ENCODE assay signal across 10 mouse cellular contexts in genomic region chr6:113281676-113282075, GRCm38 (mm10). TPM values are rescaled to one million over a fixed set of nuclear protein-coding genes. Genes with fewer than 3 reads are reported as not detected.
DNase-seq lines count a peak whose midpoint lies in the region; ATAC-seq and TF ChIP-seq lines count a peak whose summit lies in the region.
"Had no signal": no experiment of that assay in that cellular context is flagged by ENCODE, and none has a peak within 500 bp of the region (broad histone marks: within the 10 kb centered on the region; RNA-seq: fewer than 3 reads in every experiment).

No protein-coding gene starts in this region.

- no peak for DNase-seq in hindbrain, embryonic 11.5 days (ENCODE audit: low spot score)
- no peak for DNase-seq in hindbrain, embryonic 10.5 days (ENCODE audit: low spot score)
- no peak for DNase-seq in right cerebral cortex, postnatal 4 days
- DNase-seq in heart, postnatal 14 days, result no peak
- DNase-seq in gastrocnemius, adult 8-10 months (ENCODE audit: low spot score in 2 of 2), result no peak
- DNase-seq: thymus, postnatal 36 days had no signal

- H3K9me3 ChIP-seq in hindbrain, embryonic 11.5 days (ENCODE audit: control insufficient read depth, low read length), result no peaks in the 10 kb centered on the region
- H3K9me3 ChIP-seq in hindbrain, embryonic 10.5 days, result no peaks in the 10 kb centered on the region
- no peaks in the 10 kb centered on the region for H3K9me3 ChIP-seq in E14TG2a.4 (ENCODE audit: low read length)
- no peaks in the 10 kb centered on the region for H3K9me3 ChIP-seq in forebrain, embryonic 16.5 days (ENCODE audit: control insufficient read depth, low read length)
- H3K9me3 ChIP-seq in limb, embryonic 12.5 days, result no peaks in the 10 kb centered on the region
- H3K9me3 ChIP-seq: liver, embryonic 15.5 days had no signal

- intact Hi-C loops in heart, postnatal 14 days (cut with DNase I), result no loop called here

- 68% methylated on average over 6 of the region's 6 CpGs for WGBS in hindbrain, embryonic 11.5 days
- WGBS in hindbrain, embryonic 10.5 days, result 62% methylated on average over 6 of the region's 6 CpGs
- 65% methylated on average over 6 of the region's 6 CpGs for WGBS in forebrain, embryonic 16.5 days
- WGBS in limb, embryonic 12.5 days, result 62% methylated on average over 6 of the region's 6 CpGs

- H3K4me1 ChIP-seq in hindbrain, embryonic 11.5 days (replicated peaks; ENCODE audit: control insufficient read depth, insufficient read depth, low read length), result peaks cover 3% of the 10 kb centered on the region
- H3K4me1 ChIP-seq in hindbrain, embryonic 10.5 days (replicated peaks), result peaks cover 27% of the 10 kb centered on the region
- peaks cover 44% of the 10 kb centered on the region for H3K4me1 ChIP-seq in E14TG2a.4 (replicated peaks; ENCODE audit: low read depth, low read length)
- H3K4me1 ChIP-seq in forebrain, embryonic 16.5 days (replicated peaks; ENCODE audit: control insufficient read depth, insufficient read depth, low read length), result peaks cover 15% of the 10 kb centered on the region
- H3K4me1 ChIP-seq in limb, embryonic 12.5 days (replicated peaks), result peaks cover 11% of the 10 kb centered on the region
- H3K4me1 ChIP-seq: liver, embryonic 15.5 days had no signal

- H3K4me2 ChIP-seq in hindbrain, embryonic 11.5 days (replicated peaks; ENCODE audit: low read depth, low read length), result no peak overlapping the region
- H3K4me2 ChIP-seq in forebrain, embryonic 16.5 days (ENCODE audit: low read length), result peak overlapping the region; percentile 46; the same call in 1 of the 2 replicates
- no peak overlapping the region for H3K4me2 ChIP-seq in limb, embryonic 12.5 days
- H3K4me2 ChIP-seq: liver, embryonic 15.5 days had no signal

- peak; percentile 52; the same call in 1 of the 2 replicates for ATAC-seq in hindbrain, embryonic 11.5 days (ENCODE audit: low FRiP score)
- 0 out of 2 replicates have a peak, but pooled peaks have one; percentile 9 for ATAC-seq in forebrain, embryonic 16.5 days
- ATAC-seq in limb, embryonic 12.5 days (ENCODE audit: insufficient number of reproducible peaks, insufficient read depth, low FRiP score, low TSS enrichment, low read depth), result 0 out of 2 replicates have a peak, but pooled peaks have one; percentile 18

- 0 out of 2 replicates have a peak, but pooled peaks cover 2% of the 10 kb centered on the region for H3K36me3 ChIP-seq in hindbrain, embryonic 11.5 days (ENCODE audit: control insufficient read depth, insufficient read depth, low read length)
- peaks cover 41% of the 10 kb centered on the region for H3K36me3 ChIP-seq in hindbrain, embryonic 10.5 days
- H3K36me3 ChIP-seq in E14TG2a.4 (ENCODE audit: insufficient read depth, low read length), result peaks cover 47% of the 10 kb centered on the region
- peaks cover 6% of the 10 kb centered on the region for H3K36me3 ChIP-seq in forebrain, embryonic 16.5 days (ENCODE audit: control insufficient read depth, insufficient read depth)
- H3K36me3 ChIP-seq in limb, embryonic 12.5 days, result peaks cover 34% of the 10 kb centered on the region
- H3K36me3 ChIP-seq: liver, embryonic 15.5 days had no signal

- no peak for TF ChIP-seq CTCF in E14TG2a.4 (conservative IDR thresholded peaks at IDR 0.05; ENCODE audit: low read length)

- H3K4me3 ChIP-seq in hindbrain, embryonic 11.5 days (ENCODE audit: low read depth, low read length), result no peak overlapping the region
- H3K4me3 ChIP-seq in hindbrain, embryonic 10.5 days, result no peak overlapping the region
- peak overlapping the region; percentile 77; the same call in 1 of the 2 replicates for H3K4me3 ChIP-seq in E14TG2a.4 (replicated peaks; ENCODE audit: low read length)
- no peak overlapping the region for H3K4me3 ChIP-seq in forebrain, embryonic 16.5 days (replicated peaks; ENCODE audit: low read length)
- H3K4me3 ChIP-seq in limb, embryonic 12.5 days (replicated peaks), result no peak overlapping the region
- H3K4me3 ChIP-seq: liver, embryonic 15.5 days had no signal

- H3K27me3 ChIP-seq in hindbrain, embryonic 11.5 days (ENCODE audit: control insufficient read depth, insufficient read depth, low read length), result peaks cover 25% of the 10 kb centered on the region
- H3K27me3 ChIP-seq in hindbrain, embryonic 10.5 days (ENCODE audit: insufficient read depth, poor library complexity, severe bottlenecking), result peaks cover 51% of the 10 kb centered on the region
- peaks cover 14% of the 10 kb centered on the region for H3K27me3 ChIP-seq in E14TG2a.4 (ENCODE audit: insufficient read depth, low read length)
- peaks cover 26% of the 10 kb centered on the region for H3K27me3 ChIP-seq in forebrain, embryonic 16.5 days (replicated peaks; ENCODE audit: control insufficient read depth, insufficient read depth, low read length)
- H3K27me3 ChIP-seq in limb, embryonic 12.5 days, result peaks cover 51% of the 10 kb centered on the region

- H3K9ac ChIP-seq in hindbrain, embryonic 11.5 days (ENCODE audit: low read depth, low read length), result no peak overlapping the region
- no peak overlapping the region for H3K9ac ChIP-seq in forebrain, embryonic 16.5 days (replicated peaks; ENCODE audit: low read depth, low read length)
- H3K9ac ChIP-seq in limb, embryonic 12.5 days (replicated peaks), result no peak overlapping the region
- H3K9ac ChIP-seq: liver, embryonic 15.5 days had no signal

- H3K27ac ChIP-seq in hindbrain, embryonic 11.5 days (ENCODE audit: low read depth, low read length), result no peak overlapping the region
- H3K27ac ChIP-seq in hindbrain, embryonic 10.5 days, result no peak overlapping the region
- no peak overlapping the region for H3K27ac ChIP-seq in forebrain, embryonic 16.5 days (ENCODE audit: low read length)
- no peak overlapping the region for H3K27ac ChIP-seq in limb, embryonic 12.5 days
- H3K27ac ChIP-seq: liver, embryonic 15.5 days had no signal

RNA-seq across cellular contexts. Expression of gene Cpne9, which starts 0.4 kb away (rescaled TPM):
- 0.24 and 0.29 TPM in 2 replicates for polyA plus RNA-seq in hindbrain, embryonic 11.5 days (2014; fragmentation: Nextera tagmentation; extraction: Ambion mirVana)
- polyA plus RNA-seq in hindbrain, embryonic 10.5 days (2016; fragmentation: Nextera tagmentation; extraction: Ambion mirVana), result 0.35 and 0.58 TPM in 2 replicates
- 0.32 and 1.4 TPM in 2 replicates for polyA plus RNA-seq in forebrain, embryonic 16.5 days (2015; fragmentation: Nextera tagmentation; extraction: Ambion mirVana)
- 0.29 and 0.31 TPM in 2 replicates for polyA plus RNA-seq in limb, embryonic 12.5 days (2016; fragmentation: Nextera tagmentation; extraction: Ambion mirVana)
- total RNA-seq in heart, postnatal 14 days (2021), result under 1 TPM; 0.05 to 0.29 TPM
- total RNA-seq in gastrocnemius, adult 8-10 months (2022), result not detected
- polyA plus RNA-seq: liver, embryonic 15.5 days had no signal

RNA-seq across cellular contexts. Expression of gene Brpf1, which starts 25.3 kb away (rescaled TPM):
- polyA plus RNA-seq in hindbrain, embryonic 11.5 days (2014; fragmentation: Nextera tagmentation; extraction: Ambion mirVana), result 19.4 and 22.0 TPM in 2 replicates
- polyA plus RNA-seq in hindbrain, embryonic 10.5 days (2016; fragmentation: Nextera tagmentation; extraction: Ambion mirVana), result 25.4 and 26.9 TPM in 2 replicates
- 19.9 and 20.3 TPM in 2 replicates for polyA plus RNA-seq in forebrain, embryonic 16.5 days (2015; fragmentation: Nextera tagmentation; extraction: Ambion mirVana)
- 28.3 and 28.7 TPM in 2 replicates for polyA plus RNA-seq in limb, embryonic 12.5 days (2016; fragmentation: Nextera tagmentation; extraction: Ambion mirVana)
- total RNA-seq in heart, postnatal 14 days (2021), result 10 to 100 TPM; 18.0 to 18.1 TPM
- total RNA-seq in gastrocnemius, adult 8-10 months (2022), result 10 to 100 TPM in 1 of 4 experiments, 1 to 10 TPM in 3; 8.0 to 11.1 (median 9.5) TPM

RNA-seq across cellular contexts. Expression of gene Mtmr14, which starts 44.0 kb away (rescaled TPM):
- polyA plus RNA-seq in hindbrain, embryonic 11.5 days (2014; fragmentation: Nextera tagmentation; extraction: Ambion mirVana), result 44.7 and 46.8 TPM in 2 replicates
- polyA plus RNA-seq in hindbrain, embryonic 10.5 days (2016; fragmentation: Nextera tagmentation; extraction: Ambion mirVana), result 45.7 and 52.3 TPM in 2 replicates
- polyA plus RNA-seq in forebrain, embryonic 16.5 days (2015; fragmentation: Nextera tagmentation; extraction: Ambion mirVana), result 42.1 and 44.4 TPM in 2 replicates
- polyA plus RNA-seq in limb, embryonic 12.5 days (2016; fragmentation: Nextera tagmentation; extraction: Ambion mirVana), result 41.4 and 42.2 TPM in 2 replicates
- 10 to 100 TPM; 15.0 to 15.3 TPM for total RNA-seq in heart, postnatal 14 days (2021)
- 10 to 100 TPM; 14.2 to 17.0 (median 16.3) TPM for total RNA-seq in gastrocnemius, adult 8-10 months (2022)

RNA-seq across cellular contexts. Expression of gene Ogg1, which starts 45.1 kb away (rescaled TPM):
- polyA plus RNA-seq in hindbrain, embryonic 11.5 days (2014; fragmentation: Nextera tagmentation; extraction: Ambion mirVana), result 10.5 and 10.6 TPM in 2 replicates
- polyA plus RNA-seq in hindbrain, embryonic 10.5 days (2016; fragmentation: Nextera tagmentation; extraction: Ambion mirVana), result 15.7 and 16.1 TPM in 2 replicates
- polyA plus RNA-seq in forebrain, embryonic 16.5 days (2015; fragmentation: Nextera tagmentation; extraction: Ambion mirVana), result 11.3 and 11.9 TPM in 2 replicates
- polyA plus RNA-seq in limb, embryonic 12.5 days (2016; fragmentation: Nextera tagmentation; extraction: Ambion mirVana), result 16.5 and 17.7 TPM in 2 replicates
- total RNA-seq in heart, postnatal 14 days (2021), result 1 to 10 TPM; 6.5 to 7.4 TPM
- total RNA-seq in gastrocnemius, adult 8-10 months (2022), result 1 to 10 TPM; 4.3 to 7.6 (median 5.2) TPM
